Mouse (Mus musculus): ENCODE results near the gene Kctd8.

- TF ChIP-seq CTCF (IDR thresholded peaks at IDR 0.05; ENCODE audit: borderline replicate concordance, insufficient read depth, low read depth, low read length) (no peak), POLR2A (IDR thresholded peaks at IDR 0.05; ENCODE audit: borderline replicate concordance, insufficient read depth, low read length) (no peak)
Observed at GRCm38 (mm10) chr5:69350596-69350995, 9.1 kb upstream of the Kctd8 start.
